Comparison of ENCODE assay signal across 11 mouse cellular contexts in genomic region chr2:33465966-33466365, GRCm38 (mm10). TPM values are rescaled to one million over a fixed set of nuclear protein-coding genes. Genes with fewer than 3 reads are reported as not detected.
DNase-seq lines count a peak whose midpoint lies in the region; ATAC-seq and TF ChIP-seq lines count a peak whose summit lies in the region.
"Had no signal": no experiment of that assay in that cellular context is flagged by ENCODE, and none has a peak within 500 bp of the region (broad histone marks: within the 10 kb centered on the region; RNA-seq: fewer than 3 reads in every experiment).

No protein-coding gene starts in this region.

- H3K4me3 ChIP-seq in kidney, embryonic 15.5 days (replicated peaks): no peak overlapping the region
- no peak overlapping the region for H3K4me3 ChIP-seq in C2C12 (ENCODE audit: insufficient read depth, poor library complexity, severe bottlenecking)
- H3K4me3 ChIP-seq: heart, adult 2 months; left cerebral cortex, adult 2 months had no signal

- in situ Hi-C loops in Patski (cut with MboI; ENCODE audit: low pct_unique_long_range_greater_than_20kb): no loop called here

- no peak overlapping the region for H3K27ac ChIP-seq in kidney, embryonic 15.5 days
- H3K27ac ChIP-seq: heart, adult 2 months had no signal

- CTCF ChIA-PET in Patski (lab: Charles Lee): no interaction called here

- no peaks in the 10 kb centered on the region for H3K9me3 ChIP-seq in kidney, embryonic 15.5 days (replicated peaks)

- no peaks in the 10 kb centered on the region for H3K27me3 ChIP-seq in kidney, embryonic 15.5 days
- no peaks in the 10 kb centered on the region for H3K27me3 ChIP-seq in C2C12 (ENCODE audit: control insufficient read depth, insufficient read depth, insufficient read length)
- no peaks in the 10 kb centered on the region for H3K27me3 ChIP-seq in Patski

- no peak overlapping the region for H3ac ChIP-seq in C2C12 (ENCODE audit: control insufficient read depth, insufficient read length, low read depth)

- POLR2A ChIA-PET in Patski (lab: Charles Lee): no interaction called here

- ATAC-seq in kidney, embryonic 15.5 days (replicated peaks; ENCODE audit: low FRiP score): no peak
- peak; percentile 64 for ATAC-seq in Patski
- ATAC-seq in erythroblast, adult 5-6 weeks (replicated peaks; ENCODE audit: low FRiP score, poor library complexity, severe bottlenecking): no peak
- ATAC-seq: activated CD4-positive, CD25-positive, alpha-beta regulatory T cell, adult 4 months had no signal

- no peak overlapping the region for H3K4me2 ChIP-seq in kidney, embryonic 15.5 days

- H3K79me2 ChIP-seq in C2C12 (ENCODE audit: control insufficient read depth, insufficient read depth): peaks cover 74% of the 10 kb centered on the region

- H3K9ac ChIP-seq in kidney, embryonic 15.5 days: no peak overlapping the region

- H3K79me3 ChIP-seq in C2C12 (ENCODE audit: low read depth): peaks cover 27% of the 10 kb centered on the region

- peak; percentile 62 for DNase-seq in kidney, adult 11 months
- peak; percentile 75 for DNase-seq in Patski (ENCODE audit: low read depth, low spot score)
- peak; percentile 9 for DNase-seq in induced T-regulatory cell, adult 2 months (ENCODE audit: low read depth)
- no peak for DNase-seq in right cerebral cortex, adult 2 months (ENCODE audit: low spot score in 2 of 2)
- DNase-seq in urinary bladder, postnatal 25 days (ENCODE audit: low spot score): no peak

- 58% methylated on average over 4 of the region's 4 CpGs for WGBS in kidney, embryonic 15.5 days

- peaks cover 27% of the 10 kb centered on the region for H3K4me1 ChIP-seq in kidney, embryonic 15.5 days

- peaks cover 32% of the 10 kb centered on the region for H3K36me3 ChIP-seq in kidney, embryonic 15.5 days
- H3K36me3 ChIP-seq in C2C12 (ENCODE audit: control insufficient read depth, insufficient read depth): peaks cover 20% of the 10 kb centered on the region

- TF ChIP-seq CTCF in C2C12 (IDR thresholded peaks at IDR 0.05; ENCODE audit: control insufficient read depth, insufficient read depth, insufficient read length) (no peak), Patski (IDR thresholded peaks at IDR 0.05) (no peak)

TF ChIP-seq in C2C12, 6 proteins besides CTCF, POLR2A, EP300 and RAD21:
- no peak for TF ChIP-seq MYOG (IDR thresholded peaks at IDR 0.05; ENCODE audit: control insufficient read depth, extremely low read depth, insufficient read length)
- peak; percentile 76 for TF ChIP-seq MYOD1 (IDR thresholded peaks at IDR 0.05; ENCODE audit: control insufficient read depth, insufficient read length, low read depth)
TF ChIP-seq in C2C12: peak in this region for 1.

RNA-seq across cellular contexts. Expression of gene Zbtb43, which starts 2.4 kb away (rescaled TPM):
- 15.6 and 17.8 TPM in 2 replicates for polyA plus RNA-seq in kidney, embryonic 15.5 days (2015; fragmentation: Nextera tagmentation; extraction: Ambion mirVana)
- polyA plus RNA-seq in C2C12 (2012; fragmentation: generic; extraction: Trizol) (4.8 TPM), Patski (2021) (26.9 TPM)
- total RNA-seq in erythroblast, adult 5-6 weeks (2015; ENCODE audit: low replicate concordance): 3.6 and 4.8 TPM in 2 replicates
- 7.8 and 10.2 TPM in 2 replicates for total RNA-seq in erythroblast, adult 5-6 weeks (2017; ENCODE audit: low replicate concordance)

RNA-seq across cellular contexts. Expression of gene Zbtb34, which starts 34.8 kb away (rescaled TPM):
- polyA plus RNA-seq in kidney, embryonic 15.5 days (2015; fragmentation: Nextera tagmentation; extraction: Ambion mirVana): 6.0 and 6.9 TPM in 2 replicates
- 1.6 TPM for polyA plus RNA-seq in C2C12 (2012; fragmentation: generic; extraction: Trizol)
- polyA plus RNA-seq in Patski (2021): 4.8 TPM
- 7.1 and 10.6 TPM in 2 replicates for total RNA-seq in erythroblast, adult 5-6 weeks (2015; ENCODE audit: low replicate concordance)
- total RNA-seq in erythroblast, adult 5-6 weeks (2017; ENCODE audit: low replicate concordance): 2.2 and 2.6 TPM in 2 replicates

Comparison
In these comparisons a context has a peak if more than half of its experiments do, and no peak if none do; other contexts are left out.
1. DNase-seq: peak in kidney, adult 11 months (single experiment), Patski (single experiment) and induced T-regulatory cell, adult 2 months (single experiment); none in right cerebral cortex, adult 2 months (0 of 2) and urinary bladder, postnatal 25 days (single experiment).